Mouse (Mus musculus) cerebellum, adult (tissue): ENCODE measurements around the gene Fars2.
A peak's percentile ranks its signal among the peaks of the same experiment; 100 is the strongest.

Experiments used
- ATAC-seq: cut with Nextera tagmentation; 2 replicates; pipeline ENCODE4 v1.9.2; 2017; ENCODE audit warnings: mild to moderate bottlenecking, moderate library complexity, mixed read lengths; ENCODE audit not compliant: insufficient number of reproducible peaks, low FRiP score, low TSS enrichment

Gene Fars2

GRCm38 (mm10) chr13:36283545-36284067 is 166.4 kb downstream of the Fars2 start:
- ATAC-seq = no peak

- ATAC-seq = no peak
These were observed 166.9 kb downstream of the Fars2 start for GRCm38 (mm10) chr13:36284097-36284496.

GRCm38 (mm10) chr13:36285235-36285634 is 168.0 kb downstream of the Fars2 start:
- no peak for ATAC-seq

GRCm38 (mm10) chr13:36293511-36293910 is 176.3 kb downstream of the Fars2 start:
- ATAC-seq = no peak

- no peak for ATAC-seq
These were observed 177.3 kb downstream of the Fars2 start for GRCm38 (mm10) chr13:36294503-36294902.

- no peak for ATAC-seq
These were observed 178.6 kb downstream of the Fars2 start for GRCm38 (mm10) chr13:36295848-36296247.

- no peak for ATAC-seq
These were observed 179.4 kb downstream of the Fars2 start for GRCm38 (mm10) chr13:36296574-36296973.

GRCm38 (mm10) chr13:36297950-36298781 is 181.0 kb downstream of the Fars2 start:
- ATAC-seq = no peak

GRCm38 (mm10) chr13:36298782-36299031 is 181.5 kb downstream of the Fars2 start:
- no peak for ATAC-seq

GRCm38 (mm10) chr13:36302770-36303169 is 185.6 kb downstream of the Fars2 start:
- no peak for ATAC-seq

GRCm38 (mm10) chr13:36305306-36305705 is 188.1 kb downstream of the Fars2 start:
- no peak for ATAC-seq

GRCm38 (mm10) chr13:36307386-36307785 is 190.2 kb downstream of the Fars2 start:
- no peak for ATAC-seq

- no peak for ATAC-seq
These were observed 191.9 kb downstream of the Fars2 start for GRCm38 (mm10) chr13:36309160-36309559.

GRCm38 (mm10) chr13:36314218-36314617 is 197.0 kb downstream of the Fars2 start:
- no peak for ATAC-seq

- peak; percentile 74; the same call in 1 of the 2 replicates for ATAC-seq
These were observed 197.9 kb downstream of the Fars2 start for GRCm38 (mm10) chr13:36314860-36315800.

GRCm38 (mm10) chr13:36317824-36318223 is 200.6 kb downstream of the Fars2 start:
- ATAC-seq = no peak

GRCm38 (mm10) chr13:36324624-36325023 is 207.4 kb downstream of the Fars2 start:
- ATAC-seq = no peak

GRCm38 (mm10) chr13:36326539-36326938 is 209.3 kb downstream of the Fars2 start:
- no peak for ATAC-seq

GRCm38 (mm10) chr13:36329871-36330270 is 212.7 kb downstream of the Fars2 start:
- ATAC-seq = no peak

GRCm38 (mm10) chr13:36330542-36330941 is 213.3 kb downstream of the Fars2 start:
- ATAC-seq = no peak

- no peak for ATAC-seq
These were observed 217.5 kb downstream of the Fars2 start for GRCm38 (mm10) chr13:36334748-36335147.
